Mouse (Mus musculus): ENCODE results near the gene Ulk2.

Gene Ulk2

DNA sequence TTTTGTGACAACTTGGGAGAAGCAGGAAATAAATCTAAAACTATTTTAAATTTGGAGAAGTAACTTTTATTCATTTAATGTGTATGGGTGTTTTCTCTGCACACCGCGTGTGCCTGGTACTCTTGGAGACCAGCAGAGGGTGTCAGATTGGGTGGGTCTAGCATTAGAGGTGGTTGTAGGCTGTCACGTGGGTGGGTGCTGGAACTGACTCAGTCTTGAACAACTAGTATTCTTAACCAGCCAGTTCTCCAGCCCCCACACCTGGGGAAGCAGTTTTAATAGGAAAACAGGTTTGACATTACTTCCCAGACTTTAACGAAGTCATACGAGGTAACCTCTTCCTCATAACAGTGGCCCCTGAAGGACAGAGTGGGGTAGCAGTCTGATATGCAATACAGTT lies 94.4 kb downstream of the Ulk2 start:
- DNase-seq: no peak

DNA sequence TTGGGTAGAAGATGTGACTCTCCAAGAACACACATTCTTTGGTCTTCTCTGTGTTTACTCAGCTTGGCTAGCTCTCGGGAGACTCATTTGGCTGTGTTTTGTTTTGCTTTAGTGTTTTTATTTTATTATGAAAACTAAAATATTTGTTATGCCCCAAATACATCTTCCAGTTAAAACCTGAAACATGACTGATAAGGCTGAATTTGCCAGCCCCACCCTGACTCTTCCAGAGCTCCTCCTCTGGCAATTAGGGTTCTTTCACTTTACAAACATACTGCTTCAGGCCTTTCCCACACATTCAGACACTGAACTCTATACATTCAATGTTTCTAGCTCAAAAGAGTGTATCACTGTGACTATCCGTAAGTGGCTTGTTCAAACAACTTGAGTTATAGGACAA lies 97.7 kb downstream of the Ulk2 start:
- DNase-seq: no peak

GRCm38 (mm10) chr11:61751612-61752011 lies 103.3 kb downstream of the Ulk2 start:
- no peak for DNase-seq

DNA sequence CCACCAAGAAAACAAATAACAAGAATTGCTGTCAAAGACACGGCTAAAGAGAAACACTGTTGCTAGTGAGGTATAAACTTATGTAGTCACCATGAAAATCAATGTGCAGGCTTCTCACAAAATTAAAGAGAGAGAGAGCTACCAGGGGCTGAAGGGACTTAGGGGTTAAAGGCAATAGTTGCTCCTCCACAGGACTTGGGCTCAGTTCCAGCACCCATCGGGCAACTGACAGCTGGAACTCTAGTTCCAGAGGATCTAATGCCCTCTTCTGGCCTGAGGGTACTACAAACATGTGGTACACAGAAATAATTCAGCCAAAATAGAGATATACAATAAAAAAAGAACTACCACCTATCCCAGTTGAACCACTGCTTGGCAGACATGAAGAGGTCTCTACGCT lies 107.7 kb downstream of the Ulk2 start:
- no peak for DNase-seq

GRCm38 (mm10) chr11:61745781-61746180 lies 109.1 kb downstream of the Ulk2 start:
- no peak for DNase-seq

DNA sequence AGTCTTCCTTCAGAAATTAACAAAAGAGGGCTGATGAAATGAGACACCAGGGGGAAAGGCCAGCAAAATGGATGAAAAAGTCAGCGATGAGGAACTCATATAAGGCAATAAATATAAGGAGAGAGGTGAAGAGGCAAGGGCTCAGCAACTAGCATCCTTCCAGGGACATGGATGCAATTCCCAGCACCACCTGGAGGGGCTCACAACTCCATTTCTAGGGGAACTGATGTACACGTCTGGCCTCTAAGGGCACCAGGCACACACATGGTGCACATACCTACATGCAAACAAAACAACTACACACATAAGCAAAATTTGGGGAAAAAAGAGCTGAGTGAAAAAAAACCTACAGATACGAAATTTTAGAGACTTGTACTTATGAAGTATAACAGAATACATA lies 110.4 kb downstream of the Ulk2 start:
- no peak for DNase-seq

GRCm38 (mm10) chr11:61743768-61744167 lies 111.1 kb downstream of the Ulk2 start:
- no peak for DNase-seq

DNA sequence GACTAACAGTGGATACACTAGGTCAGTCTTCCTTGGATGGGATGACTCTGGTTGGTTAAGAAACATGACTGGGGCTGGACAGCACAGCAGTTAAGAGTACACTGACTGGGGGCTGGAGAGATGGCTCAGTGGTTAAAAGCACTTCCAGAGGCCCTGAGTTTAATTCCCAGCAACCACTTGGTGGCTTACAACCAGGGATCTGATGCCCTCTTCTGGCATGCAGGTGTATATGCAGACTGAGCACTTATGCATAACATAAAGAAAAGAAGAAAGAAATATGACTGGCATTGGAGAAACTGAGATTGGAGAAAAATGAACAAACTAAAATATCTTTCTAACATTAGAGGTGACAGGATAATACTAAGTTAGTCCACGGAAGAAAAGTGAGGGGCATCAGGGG lies 114.4 kb downstream of the Ulk2 start:
- no peak for DNase-seq

- DNase-seq: no peak
These were observed 117.6 kb downstream of the Ulk2 start for GRCm38 (mm10) chr11:61737290-61737689.

DNA sequence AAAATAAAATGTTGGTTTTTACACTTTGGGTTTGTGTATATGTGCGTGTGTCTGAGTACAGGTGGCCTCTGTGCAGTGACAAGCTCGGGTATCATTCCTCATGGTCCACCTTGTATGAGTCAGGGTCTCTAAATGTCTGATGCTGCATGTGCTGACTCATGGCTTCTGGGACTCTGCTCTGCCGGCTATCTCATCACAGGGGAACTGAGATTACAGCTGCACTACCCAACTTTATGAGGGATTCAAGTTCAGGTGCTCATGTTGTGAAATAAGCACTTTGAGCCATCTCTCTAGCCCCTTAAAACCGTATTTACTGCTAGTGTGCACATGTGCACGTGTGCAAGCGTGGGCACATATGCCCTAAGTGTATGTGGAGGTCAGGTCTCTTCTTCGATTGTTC lies 122.2 kb downstream of the Ulk2 start:
- no peak for DNase-seq

- DNase-seq: no peak
These were observed 126.8 kb downstream of the Ulk2 start for GRCm38 (mm10) chr11:61728037-61728436.
